Mouse (Mus musculus) right cerebral cortex, postnatal 36 days (tissue): Measurements from ENCODE around the gene Nckap1l.
A peak's percentile ranks its signal among the peaks of the same experiment; 100 is the strongest.
"Not testable (repeated sequence)": the region's sequence is repeated elsewhere in the genome, so short reads cannot be mapped to it uniquely, and the experiment has no call there.

ENCODE experiments used
- DNase-seq, 2 experiments: peaks; one replicate each; pipeline ENCODE4 v3.0.0; 2022; ENCODE audit warnings: low spot score in 2 of 2, mixed read lengths in 1 of 2

Nckap1l gene

GRCm38 (mm10) chr15:103453551-103454218 is at the start of gene Nckap1l:
Gene Nckap1l (plus strand): TSS chr15:103453794.
- peak in 1 of 2 experiments; percentile 34 for DNase-seq

- DNase-seq: not testable (repeated sequence)
These were observed 48.0 kb upstream of the Nckap1l start for GRCm38 (mm10) chr15:103405586-103405985.

GRCm38 (mm10) chr15:103427017-103427416 is 26.6 kb upstream of the Nckap1l start:
- no peak for DNase-seq

GRCm38 (mm10) chr15:103430241-103430640 is 23.4 kb upstream of the Nckap1l start, which contains the start of gene Gtsf1:
Gene Gtsf1 (minus strand): TSS chr15:103430470.
- DNase-seq: no peak

- not testable (repeated sequence) for DNase-seq
These were observed 7.6 kb upstream of the Nckap1l start for GRCm38 (mm10) chr15:103445966-103446365.

- no peak for DNase-seq
These were observed 5.2 kb upstream of the Nckap1l start, which contains the start of gene Gtsf2 for GRCm38 (mm10) chr15:103448369-103448768. Gene Gtsf2 (minus strand): TSS chr15:103448469.

- no peak for DNase-seq
These were observed 855 bp downstream of the Nckap1l start for GRCm38 (mm10) chr15:103454449-103454848.

- DNase-seq: no peak
These were observed 9.1 kb downstream of the Nckap1l start for GRCm38 (mm10) chr15:103462539-103463261.

- DNase-seq: no peak
These were observed 18.0 kb downstream of the Nckap1l start for GRCm38 (mm10) chr15:103471488-103472194.

- DNase-seq: no peak
These were observed 18.7 kb downstream of the Nckap1l start for GRCm38 (mm10) chr15:103472265-103472664.

GRCm38 (mm10) chr15:103473182-103473581 is 19.6 kb downstream of the Nckap1l start:
- peak in 1 of 2 experiments; percentile 26 for DNase-seq

- no peak for DNase-seq
These were observed 20.2 kb downstream of the Nckap1l start for GRCm38 (mm10) chr15:103473769-103474168.

GRCm38 (mm10) chr15:103479080-103479606 is 25.5 kb downstream of the Nckap1l start:
- no peak for DNase-seq

GRCm38 (mm10) chr15:103480129-103480528 is 26.5 kb downstream of the Nckap1l start:
- no peak for DNase-seq

- DNase-seq: no peak
These were observed 28.9 kb downstream of the Nckap1l start for GRCm38 (mm10) chr15:103482488-103482887.

GRCm38 (mm10) chr15:103484490-103484889 is 30.9 kb downstream of the Nckap1l start:
- no peak for DNase-seq

GRCm38 (mm10) chr15:103485106-103485505 is 31.5 kb downstream of the Nckap1l start:
- no peak for DNase-seq

- no peak for DNase-seq
These were observed 33.1 kb downstream of the Nckap1l start for GRCm38 (mm10) chr15:103486658-103487057.

GRCm38 (mm10) chr15:103488336-103488735 is 34.7 kb downstream of the Nckap1l start:
- DNase-seq: no peak

GRCm38 (mm10) chr15:103496204-103497140 is 42.9 kb downstream of the Nckap1l start:
- no peak for DNase-seq

GRCm38 (mm10) chr15:103498157-103498556 is 44.6 kb downstream of the Nckap1l start:
- DNase-seq: no peak
